Mouse (Mus musculus): Measurements from ENCODE around the gene Adnp.
"Not testable (repeated sequence)": the region's sequence is repeated elsewhere in the genome, so short reads cannot be mapped to it uniquely, and the experiment has no call there.

Adnp gene

DNA sequence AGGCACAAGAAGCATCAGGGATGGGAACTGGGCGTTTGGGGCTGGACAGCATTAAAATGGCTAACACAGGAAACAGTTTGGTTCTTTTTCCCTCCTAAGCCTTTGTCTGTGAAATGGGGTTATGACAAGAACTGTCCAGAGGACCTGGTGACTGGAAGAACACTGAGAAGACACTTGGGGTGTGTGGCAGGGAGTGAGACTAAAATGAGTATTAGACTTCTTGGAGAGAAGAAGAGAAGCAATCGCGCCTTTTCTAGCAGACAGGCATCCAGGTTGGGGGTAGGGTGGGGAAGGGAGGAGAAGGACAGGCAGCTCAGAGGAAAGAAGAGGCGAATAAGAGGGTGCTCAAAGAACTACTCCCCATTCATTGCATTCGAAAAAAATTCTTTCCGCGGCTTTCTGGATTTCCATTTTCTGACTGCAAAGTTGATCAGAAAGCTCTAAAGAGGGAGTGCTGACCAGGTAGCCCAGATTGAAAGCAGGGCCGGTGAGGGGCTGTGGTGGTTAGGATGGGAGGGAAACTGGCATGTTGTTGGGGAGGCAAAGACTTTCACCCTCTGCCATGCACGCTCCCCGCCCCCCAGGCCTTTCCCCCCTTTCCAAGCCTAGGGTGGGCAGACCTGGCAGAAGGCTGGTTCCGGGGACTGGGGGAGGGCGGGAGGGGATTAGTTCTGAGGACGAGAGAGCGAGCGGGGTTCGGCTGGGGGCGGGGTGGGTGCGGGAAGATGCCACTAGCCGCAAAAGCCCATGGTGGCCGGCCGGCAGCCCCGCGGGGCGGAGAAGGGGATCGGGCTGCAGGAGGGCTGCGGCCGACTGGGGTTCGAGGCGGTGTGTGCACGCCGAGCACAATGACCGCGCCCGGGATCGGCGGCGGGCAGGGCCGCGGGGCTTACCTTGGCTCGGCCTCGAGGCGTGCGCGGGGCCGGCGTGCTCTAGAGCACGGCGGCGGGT, 956 bp downstream of the Adnp start:
- DNase-seq (ENCODE audit: low spot score in 2 of 2), result peak in 1 of 2 experiments; percentile 22

DNA sequence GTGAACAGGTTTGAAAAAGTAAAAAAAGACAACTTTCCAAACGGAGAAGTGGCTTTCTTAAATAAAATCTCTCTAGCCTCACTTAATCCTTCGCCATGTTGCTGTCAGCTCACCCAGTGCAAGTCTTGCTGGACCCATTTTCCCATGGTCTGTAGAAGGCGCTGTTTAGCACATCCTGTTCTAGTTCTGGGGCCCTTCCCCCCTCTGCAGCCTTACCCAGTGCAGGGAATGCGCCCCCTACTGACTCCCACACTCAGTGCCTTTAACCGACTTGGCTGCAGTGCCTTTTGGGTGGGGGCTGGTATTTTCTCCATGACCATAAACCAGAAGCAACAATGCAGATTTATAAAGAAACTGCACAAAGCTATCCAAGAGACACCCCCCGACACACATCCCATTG, 1.6 kb downstream of the Adnp start:
- peak; percentile 81 to 88 for DNase-seq (ENCODE audit: low spot score in 2 of 2)

DNA sequence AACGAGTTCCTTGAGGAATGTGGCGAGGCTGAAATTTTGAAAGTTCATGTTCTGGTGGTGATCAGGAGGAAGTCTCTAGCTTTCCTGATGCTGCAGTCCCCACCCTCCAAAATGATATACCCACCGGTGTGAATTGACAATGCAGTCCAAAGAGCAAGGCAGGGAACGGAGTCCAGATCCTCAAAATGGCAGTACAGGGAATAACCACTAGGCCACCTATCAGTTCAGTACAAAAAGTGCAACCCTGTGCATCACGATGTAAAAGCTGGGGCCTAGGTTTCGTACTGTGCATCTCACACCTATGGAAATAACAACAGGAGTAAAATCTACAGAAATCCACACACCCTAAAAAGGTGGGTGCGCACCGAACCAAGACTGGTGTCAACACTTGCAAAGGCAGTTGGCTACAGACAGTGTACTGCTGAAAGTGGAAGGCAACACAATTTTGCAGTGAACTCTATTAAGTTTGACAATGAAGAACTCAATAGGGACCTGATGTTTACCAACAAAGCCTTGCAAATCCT, 2.4 kb downstream of the Adnp start:
- DNase-seq (ENCODE audit: low spot score in 2 of 2), result no peak

DNA sequence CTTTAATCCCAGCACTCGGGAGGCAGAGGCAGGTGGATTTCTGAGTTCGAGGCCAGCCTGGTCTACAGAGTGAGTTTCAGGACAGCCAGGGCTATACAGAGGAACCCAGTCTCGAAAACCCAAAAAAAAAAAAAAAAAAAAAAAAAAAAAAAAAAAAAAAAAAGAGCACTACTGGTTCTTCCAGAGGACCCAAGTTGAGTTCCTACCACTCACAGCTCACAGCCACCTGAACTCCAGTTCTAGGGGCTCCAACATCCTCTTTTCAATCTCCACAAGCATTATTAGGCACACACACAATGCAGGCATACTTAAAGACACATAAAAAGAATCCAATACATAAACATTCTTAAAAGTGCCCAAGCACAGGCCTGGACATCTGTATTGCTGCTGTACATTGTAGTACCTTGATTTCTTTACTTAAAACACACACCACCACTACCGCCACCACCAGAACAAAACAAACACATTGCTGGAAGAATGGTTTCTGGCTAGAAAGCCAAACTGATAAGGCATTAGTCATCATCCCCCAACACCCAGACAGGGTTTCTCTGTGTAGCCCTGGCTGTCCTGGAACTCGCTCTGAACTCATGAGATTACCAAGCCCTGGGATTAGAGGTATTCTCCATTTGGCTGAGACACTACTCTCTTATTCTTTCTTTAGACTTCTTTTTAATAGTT, 6.8 kb downstream of the Adnp start:
- DNase-seq (ENCODE audit: low spot score in 2 of 2), result no peak

DNA sequence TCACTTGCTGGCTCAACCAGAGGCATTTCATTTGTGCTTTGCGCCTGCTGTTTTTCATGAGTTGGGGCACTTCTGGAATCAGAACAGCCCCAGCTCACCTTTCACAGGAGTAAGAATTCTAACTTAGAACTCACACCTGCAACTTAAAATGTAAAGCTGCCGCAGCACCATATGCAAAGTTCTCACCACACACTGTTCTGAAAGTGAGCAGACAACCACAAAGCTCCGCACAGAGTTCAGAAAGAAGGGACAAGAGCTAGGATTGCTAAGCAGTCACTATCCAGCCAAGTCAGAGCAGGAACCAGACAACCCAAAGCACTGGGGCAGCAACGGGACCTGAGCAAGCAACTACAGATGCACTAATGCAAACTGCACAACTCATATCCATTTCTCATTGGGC, 7.4 kb downstream of the Adnp start:
- DNase-seq (ENCODE audit: low spot score in 2 of 2), result no peak

DNA sequence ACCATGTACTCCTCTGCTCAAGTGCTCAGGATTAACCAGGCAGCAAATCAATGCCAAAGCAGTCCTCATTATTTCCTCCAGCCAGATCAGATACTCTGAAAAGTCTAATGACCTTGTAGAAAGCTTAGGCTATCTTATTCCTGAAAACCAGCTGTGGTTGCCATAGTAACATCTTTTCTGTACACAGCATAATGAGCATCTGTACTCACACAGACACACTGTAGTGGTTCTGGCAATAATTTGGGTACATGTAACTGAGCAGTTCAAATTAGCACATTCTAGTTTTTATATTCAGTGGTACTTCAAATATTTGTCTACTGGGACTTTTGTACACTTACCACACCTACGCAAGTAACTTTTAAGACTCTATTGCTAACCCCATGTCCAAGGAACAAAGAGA, 8.5 kb downstream of the Adnp start:
- no peak for DNase-seq (ENCODE audit: low spot score in 2 of 2)

DNA sequence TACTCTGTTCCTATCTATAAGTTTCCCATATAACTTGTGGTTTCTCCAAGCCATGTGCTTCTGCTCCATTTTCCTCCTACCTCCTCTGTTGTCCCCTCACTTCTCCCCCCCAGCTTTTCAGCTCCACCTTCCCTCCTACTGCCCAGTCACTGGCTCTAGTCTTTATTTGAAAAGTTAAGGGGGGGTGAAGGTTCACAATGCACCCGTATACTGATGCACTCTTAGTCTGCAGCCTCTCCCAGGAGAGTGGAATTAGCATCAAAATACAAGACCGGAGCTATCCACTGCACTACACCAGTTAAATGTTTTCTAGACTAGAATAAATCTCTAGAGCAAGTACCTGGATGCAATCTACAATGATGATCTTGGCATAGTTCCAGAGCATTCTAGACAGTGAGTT, 11.2 kb downstream of the Adnp start:
- DNase-seq (ENCODE audit: low spot score in 2 of 2), result no peak

DNA sequence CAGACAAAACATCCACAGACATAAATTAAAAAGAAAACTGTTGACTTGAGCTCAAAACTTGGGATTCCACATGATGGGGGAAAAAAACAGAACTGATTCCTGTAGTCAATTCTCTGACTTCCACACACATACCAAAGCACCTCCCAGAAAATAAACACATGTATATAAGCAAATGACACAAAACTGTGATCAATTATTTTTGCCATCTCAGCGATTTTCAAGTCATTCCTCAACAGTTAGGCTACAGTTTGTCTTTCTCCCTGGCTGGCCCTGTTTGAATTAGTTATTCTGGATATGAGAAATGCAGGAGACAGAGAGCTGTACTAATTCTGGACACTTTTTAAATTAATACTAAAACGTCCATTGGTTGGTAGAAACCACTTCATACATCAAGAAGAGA, 13.2 kb downstream of the Adnp start:
- no peak for DNase-seq (ENCODE audit: low spot score in 2 of 2)

DNA sequence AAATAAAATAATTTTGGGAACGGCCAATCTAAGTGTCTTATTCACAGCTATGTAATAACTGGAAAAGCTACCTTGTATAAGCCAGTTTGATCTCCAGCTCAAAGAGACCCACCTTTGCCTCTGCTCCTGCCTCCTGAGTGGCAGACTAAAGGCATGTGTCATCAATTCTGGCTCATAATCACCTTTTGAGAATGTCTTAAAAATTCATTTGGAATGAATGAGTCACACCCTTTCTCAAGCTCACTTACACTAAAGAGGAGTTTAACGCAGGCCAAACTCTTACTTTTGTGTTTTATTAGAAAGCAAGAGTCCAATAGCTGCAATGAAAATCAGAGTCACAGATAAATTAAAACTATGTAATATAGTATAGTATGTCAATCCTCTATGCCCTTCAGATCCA, 15.1 kb downstream of the Adnp start:
- no peak for DNase-seq (ENCODE audit: low spot score in 2 of 2)

DNA sequence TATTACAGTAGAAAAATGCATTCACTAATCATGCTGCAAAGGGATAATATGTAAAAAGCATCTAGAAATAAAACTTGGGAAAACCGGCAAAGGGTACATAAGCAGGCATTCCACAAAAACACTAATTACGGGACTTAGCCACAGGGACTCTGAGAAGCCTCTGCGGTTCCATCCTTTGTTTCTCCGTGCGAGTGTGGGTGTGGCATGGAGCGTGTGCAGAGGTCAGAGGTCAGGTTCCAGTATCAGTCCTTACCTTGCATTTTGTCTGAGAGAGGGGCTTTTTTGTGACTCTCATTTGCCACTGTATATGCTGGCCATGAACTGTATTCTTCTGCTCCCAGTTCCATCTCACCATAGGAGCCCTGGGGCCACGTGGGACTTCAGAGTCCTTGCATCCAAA, 31.0 kb downstream of the Adnp start:
- DNase-seq (ENCODE audit: low spot score in 2 of 2), result no peak

DNA sequence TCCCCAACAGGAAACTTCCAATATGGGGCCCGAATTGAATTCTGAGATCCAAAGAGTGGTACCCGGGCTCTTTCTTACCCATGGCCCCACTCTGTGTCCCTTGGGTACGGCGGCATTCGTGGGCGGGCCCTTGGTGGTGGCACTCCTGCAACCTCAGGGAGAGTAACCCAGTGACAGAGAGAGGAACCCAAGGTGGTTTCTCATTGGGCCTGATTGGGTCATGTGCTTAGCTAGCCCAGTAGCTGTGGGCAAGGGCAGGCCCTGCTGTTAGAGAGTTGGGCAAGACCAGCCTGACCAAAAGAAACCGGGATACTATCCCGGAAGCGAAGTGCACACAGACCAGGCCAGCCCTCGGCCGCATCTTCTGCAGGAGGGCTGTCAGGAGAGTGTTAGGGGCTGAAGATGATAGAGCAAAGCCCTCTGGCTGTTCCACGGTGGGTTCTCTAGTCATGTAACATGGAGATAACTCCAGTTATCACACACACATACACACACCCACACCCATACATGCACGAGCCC, 36.7 kb downstream of the Adnp start:
- DNase-seq (ENCODE audit: low spot score in 2 of 2), result peak in 1 of 2 experiments; percentile 21

DNA sequence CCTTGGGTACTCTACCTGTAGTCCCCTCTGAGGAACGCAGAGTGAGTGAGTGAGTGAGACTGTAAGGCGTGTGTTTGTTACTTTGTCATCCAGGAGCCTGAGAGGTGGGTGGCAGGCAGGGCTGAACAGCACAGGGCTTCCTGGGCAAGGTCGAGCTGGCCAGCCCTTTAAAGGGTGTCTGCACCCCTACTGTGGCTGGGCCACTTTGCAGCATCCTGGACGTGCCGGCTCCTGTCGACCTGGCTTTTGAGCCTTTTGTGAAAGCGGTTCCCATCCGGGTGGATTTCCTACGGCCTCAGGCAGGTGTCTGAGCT, 37.2 kb downstream of the Adnp start:
- DNase-seq (ENCODE audit: low spot score in 2 of 2), result no peak

DNA sequence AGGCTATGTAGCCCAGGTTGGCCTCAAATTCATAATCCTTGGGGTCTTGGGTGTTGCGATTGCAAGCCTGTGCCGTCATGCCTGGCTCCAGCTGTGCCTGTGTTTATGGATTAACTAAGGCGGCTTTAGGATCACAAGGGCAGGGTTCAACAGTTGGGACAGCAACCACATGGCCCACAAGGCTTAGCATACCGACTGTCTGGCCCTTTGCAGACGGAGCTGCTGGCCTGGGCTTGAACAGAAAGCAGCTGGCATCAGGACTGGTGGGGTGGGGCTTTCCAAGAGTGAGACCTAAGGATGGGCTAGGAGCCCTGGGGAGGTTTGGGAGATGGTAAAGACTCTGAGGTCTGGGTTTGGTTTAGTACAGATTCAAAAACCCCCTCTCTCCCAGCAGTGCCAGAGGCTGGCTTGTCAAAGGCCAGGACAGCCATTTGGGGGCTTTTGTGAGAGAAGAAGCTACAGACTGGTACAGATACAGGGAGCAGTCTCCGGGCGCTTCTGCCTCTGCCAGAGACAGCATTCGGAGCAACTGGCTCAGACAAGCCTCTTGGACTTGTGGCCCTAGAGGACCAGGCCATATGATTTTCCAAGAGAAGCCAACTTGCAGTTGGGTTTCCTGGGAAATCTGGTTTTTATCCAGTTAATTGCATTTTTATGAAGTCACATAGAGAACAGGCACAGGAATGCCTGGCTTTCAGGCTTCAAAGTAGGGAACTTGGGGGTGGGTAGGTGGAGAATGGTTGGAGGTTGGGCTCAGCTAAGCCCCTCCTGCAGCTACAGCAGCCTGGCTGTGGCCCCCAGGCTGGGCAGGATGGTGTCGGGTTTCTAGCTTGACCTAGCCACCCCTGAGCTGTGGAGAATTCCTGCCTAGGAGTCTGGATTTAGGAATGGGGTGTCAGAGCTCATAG, 37.8 kb downstream of the Adnp start:
- no peak for DNase-seq (ENCODE audit: low spot score in 2 of 2)

DNA sequence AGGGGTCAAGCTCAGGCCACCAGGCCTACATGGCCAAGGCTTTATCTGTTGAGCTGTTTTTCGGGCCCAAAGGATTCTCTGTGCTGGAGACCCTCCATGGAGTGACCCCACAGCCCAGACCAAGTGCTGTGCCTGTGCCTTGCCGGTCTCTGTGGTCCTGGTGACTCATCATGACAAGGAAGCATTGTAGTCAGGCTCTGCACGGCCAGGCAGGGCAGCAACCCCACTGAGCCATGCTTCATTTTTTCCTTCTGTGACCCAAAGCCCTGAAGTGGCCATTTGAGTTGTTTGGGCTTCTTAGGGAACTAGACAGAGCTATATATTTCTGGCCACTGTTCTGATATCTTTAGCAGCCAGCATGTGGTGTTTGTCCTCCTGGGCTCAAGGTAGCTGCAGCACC, 39.1 kb downstream of the Adnp start:
- DNase-seq (ENCODE audit: low spot score in 2 of 2), result no peak

DNA sequence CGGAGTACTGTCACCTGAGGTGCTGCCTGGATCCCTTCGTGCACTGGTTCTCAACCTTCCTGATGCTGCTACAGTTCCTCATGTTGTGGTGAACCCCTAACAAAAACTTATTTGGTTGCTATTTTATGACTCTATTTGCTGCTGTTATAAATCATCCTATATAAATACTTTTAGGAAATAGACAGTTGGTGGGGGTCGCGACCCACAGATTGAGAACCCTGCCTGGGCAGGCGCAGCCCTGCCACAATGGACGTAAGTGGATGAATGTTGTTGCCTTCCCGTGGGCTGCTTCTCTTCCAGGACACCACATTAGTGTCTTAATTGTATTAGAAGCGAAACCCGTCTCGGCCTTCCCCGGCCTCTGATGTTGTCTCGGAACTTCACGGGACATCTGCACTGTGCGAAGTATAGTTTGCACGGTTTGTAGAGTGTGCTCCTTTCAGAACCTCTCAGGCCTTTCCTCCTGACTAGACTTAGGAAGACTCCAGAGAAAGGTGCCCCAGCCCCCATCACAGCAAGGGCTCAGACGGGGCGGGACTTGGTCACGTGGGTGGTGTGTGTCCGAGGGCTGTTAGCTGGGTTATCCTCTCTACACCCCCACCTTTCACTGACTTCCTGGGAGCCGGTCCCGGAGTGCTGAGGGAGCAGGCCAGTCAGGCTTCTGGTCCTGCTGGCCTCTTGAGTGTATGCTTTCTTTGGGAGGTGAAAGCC, 40.0 kb downstream of the Adnp start:
- no peak for DNase-seq (ENCODE audit: low spot score in 2 of 2)

DNA sequence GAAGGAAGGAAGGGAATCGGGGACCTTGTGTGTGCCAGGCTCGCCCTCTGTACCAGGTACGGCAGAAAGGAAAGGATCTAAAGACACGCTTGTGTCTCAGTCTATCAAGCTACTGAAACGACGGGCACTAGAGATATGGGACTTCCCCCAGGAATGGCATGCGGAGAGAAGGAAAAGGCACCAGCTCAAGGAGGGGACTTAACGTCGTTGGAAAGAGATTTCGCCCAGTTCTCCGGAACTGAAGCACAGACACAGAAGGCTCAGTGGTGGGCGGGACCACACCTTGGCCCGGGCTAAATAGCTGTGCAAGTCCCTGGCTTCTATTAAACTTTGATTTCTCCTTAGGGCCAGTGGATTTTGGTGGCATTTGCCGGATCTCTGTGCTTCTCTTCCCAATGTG, 44.9 kb downstream of the Adnp start:
- DNase-seq (ENCODE audit: low spot score in 2 of 2), result no peak

DNA sequence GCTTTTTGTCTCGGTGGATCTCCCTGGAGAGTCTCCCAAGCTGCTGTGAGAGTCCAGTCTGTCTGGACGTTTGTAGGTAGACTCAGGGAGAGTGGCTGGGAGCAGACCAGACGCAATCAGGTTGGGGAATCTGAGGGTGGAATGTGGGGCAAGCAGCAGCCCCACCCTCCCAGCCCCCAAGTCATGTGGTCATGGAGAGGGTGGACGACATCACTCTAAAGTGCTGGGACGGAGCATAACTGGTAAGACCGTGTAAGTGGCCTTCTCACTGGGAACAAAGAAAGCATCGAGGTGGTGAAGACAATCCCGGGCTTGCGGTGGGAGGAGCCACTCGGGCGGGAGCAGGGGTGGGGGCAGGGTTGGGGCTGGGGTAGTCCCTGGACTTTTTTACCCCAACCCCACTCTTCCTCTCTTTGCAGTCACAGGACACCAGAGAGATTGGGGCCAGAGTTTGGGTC, 45.4 kb downstream of the Adnp start:
- no peak for DNase-seq (ENCODE audit: low spot score in 2 of 2)

DNA sequence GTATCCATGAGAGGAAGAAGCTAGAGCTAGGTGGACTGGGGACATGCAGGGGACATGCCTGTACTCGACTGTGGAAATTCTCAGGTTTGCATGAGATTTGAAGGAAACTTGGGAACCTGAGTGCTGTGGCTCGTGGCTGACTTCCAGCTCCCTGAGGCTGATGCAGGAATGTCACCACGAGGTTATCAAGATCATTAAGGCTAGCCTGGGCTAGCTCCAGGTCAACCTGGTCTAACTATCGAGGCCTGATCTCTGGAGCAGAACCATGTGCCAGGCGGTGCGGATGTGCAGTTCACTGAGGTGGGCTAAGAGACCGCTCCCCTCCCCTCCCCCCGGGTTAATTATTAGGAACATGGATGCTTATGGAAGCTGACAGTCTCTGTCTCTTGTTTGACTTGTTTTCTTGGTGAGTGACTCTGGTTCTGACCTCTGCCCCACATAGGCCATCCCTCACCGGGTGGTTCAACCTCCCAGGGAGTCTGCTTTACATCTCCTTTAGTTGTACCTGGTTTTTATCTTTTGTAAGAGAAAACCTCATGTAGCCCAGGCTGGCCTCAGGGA, 46.5 kb downstream of the Adnp start:
- no peak for DNase-seq (ENCODE audit: low spot score in 2 of 2)

DNA sequence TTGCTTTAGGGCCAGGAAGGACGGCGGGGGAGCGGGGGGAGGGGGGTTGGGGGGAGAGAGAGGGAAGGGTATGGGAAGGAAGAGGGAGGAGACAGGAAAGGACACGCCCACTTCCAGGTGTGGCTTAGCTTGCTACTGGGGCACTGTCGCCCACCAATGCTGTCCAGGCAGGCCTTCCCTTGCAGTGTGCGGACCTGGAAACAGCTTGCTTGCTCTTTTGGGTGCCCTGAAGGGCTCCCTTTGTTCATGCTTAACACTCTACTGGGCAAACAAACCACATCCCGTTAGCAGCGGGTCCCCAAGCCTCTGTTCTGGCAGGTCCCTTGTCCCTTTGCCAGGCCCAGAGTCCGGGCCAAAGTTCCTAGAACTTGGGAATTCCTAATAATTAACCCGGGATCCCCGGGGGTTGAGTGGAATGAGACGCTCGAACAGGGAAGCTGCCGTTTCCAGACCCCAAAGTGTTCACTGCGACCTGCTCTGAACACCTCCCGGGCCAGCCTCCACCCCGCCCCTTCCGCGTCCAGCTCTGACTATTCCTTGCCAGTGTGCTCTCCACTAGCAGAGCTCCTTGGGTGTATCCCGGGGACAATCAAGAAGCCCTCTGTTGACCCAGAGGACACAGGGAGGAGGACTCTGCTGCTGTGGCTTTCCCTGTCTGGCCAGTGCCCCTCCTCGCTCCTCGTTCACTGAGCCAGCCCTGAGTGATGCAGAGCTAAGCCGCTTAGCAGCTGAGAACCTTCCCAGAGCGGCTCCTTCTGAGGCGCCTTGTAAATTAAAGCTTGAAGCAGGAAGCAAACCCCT, 47.8 kb downstream of the Adnp start:
- DNase-seq (ENCODE audit: low spot score in 2 of 2), result no peak

DNA sequence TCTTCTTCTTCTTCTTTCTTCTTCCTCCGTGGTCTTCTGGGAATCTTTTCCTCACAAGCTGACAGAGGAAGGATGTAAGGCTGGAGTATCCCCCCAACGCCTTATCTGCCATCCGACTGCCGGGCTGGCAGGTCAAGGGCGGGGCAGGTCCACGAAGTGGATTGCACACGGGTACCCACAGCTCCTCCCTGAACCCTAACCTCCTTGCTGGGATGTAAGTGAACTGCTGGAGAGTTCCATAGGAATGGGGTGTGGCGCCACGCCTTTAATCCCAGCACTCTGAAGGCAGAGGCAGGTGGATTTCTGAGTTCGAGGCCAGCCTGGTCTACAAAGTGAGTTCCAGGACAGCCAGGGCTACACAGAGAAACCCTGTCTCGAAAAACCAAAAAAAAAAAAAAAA, 48.9 kb downstream of the Adnp start:
- DNase-seq (ENCODE audit: low spot score in 2 of 2), result not testable (repeated sequence)

Data from frontal cortex, postnatal 14 days (tissue).